Mouse (Mus musculus) midbrain, embryonic 10.5 days (tissue): ENCODE data around the gene Tulp1. TPM values are rescaled to one million over a fixed set of nuclear protein-coding genes. Genes with fewer than 3 reads are reported as not detected.
A peak's percentile ranks its signal among the peaks of the same experiment; 100 is the strongest.
"Not testable (repeated sequence)": the region's sequence is repeated elsewhere in the genome, so short reads cannot be mapped to it uniquely, and the experiment has no call there.

Experiments
- DNase-seq: peaks from one replicate; pipeline ENCODE4 v3.0.0-alpha.2; 2017; ENCODE audit warnings: low spot score
- H3K27ac ChIP-seq: fragments of 300-500 bp; sonication (generic); replicated peaks from 2 replicates; pipeline ENCODE4 v1.5.1; 2016; ENCODE audit warnings: mild to moderate bottlenecking
- H3K27me3 ChIP-seq: fragments of 300-500 bp; sonication (generic); 2 replicates; pipeline ENCODE4 v1.6.1; 2016; ENCODE audit warnings: low read depth, mild to moderate bottlenecking; ENCODE audit not compliant: poor library complexity, severe bottlenecking
- H3K36me3 ChIP-seq: fragments of 300-500 bp; sonication (generic); 2 replicates; pipeline ENCODE4 v1.6.1; 2016; ENCODE audit warnings: mild to moderate bottlenecking, moderate library complexity
- H3K4me1 ChIP-seq: fragments of 300-500 bp; sonication (generic); 2 replicates; pipeline ENCODE4 v1.6.1; 2016
- H3K4me3 ChIP-seq: fragments of 300-500 bp; sonication (generic); 2 replicates; pipeline ENCODE4 v1.5.1; 2016; ENCODE audit warnings: mild to moderate bottlenecking, moderate library complexity
- H3K9me3 ChIP-seq: fragments of 300-500 bp; sonication (generic); replicated peaks from 2 replicates; pipeline ENCODE4 v1.6.1; 2016; ENCODE audit warnings: mild to moderate bottlenecking
- WGBS: fragments of 180-500 bp; shearing (Covaris S2); methylation state at CpG from one replicate; pipeline ENCODE4 v1.1.7; 2016; 5-methylcytosine and 5-hydroxymethylcytosine counted together
- polyA plus RNA-seq: library from polyadenylated mRNA; unstranded; fragments of >200 nt; fragmentation: Nextera tagmentation; extraction: Ambion mirVana; gene quantifications from 2 replicates; pipeline ENCODE4 v1.2.1, GENCODE M21; 2016

Gene Tulp1
- polyA plus RNA-seq, 1 experiment from 2014 or later = 2.8 TPM

DNA sequence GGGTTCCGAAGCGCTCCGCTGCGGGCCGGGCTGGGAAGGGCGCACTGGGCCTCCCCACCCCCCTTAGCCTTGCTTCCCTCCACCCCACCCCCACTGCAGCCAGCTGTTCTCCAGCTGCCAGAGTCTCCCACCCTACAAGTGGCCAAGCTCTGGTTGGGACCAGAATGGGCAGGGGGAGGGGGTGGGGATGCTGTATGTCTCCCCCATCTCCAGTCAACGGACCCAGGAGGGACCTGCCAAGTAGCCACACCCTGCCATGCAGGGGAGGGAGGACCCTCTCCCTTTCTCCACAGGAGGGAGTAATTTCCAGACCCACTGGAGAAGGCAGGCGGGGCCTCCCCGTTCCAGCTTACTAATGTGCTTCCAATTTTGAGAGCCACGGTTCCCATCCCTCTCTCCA lies 19.1 kb downstream of the Tulp1 start:
- H3K27me3 ChIP-seq = peaks cover 74% of the 10 kb centered on the region
- no peaks in the 10 kb centered on the region for H3K9me3 ChIP-seq
- WGBS = 10% methylated on average over 10 of the region's 10 CpGs
- H3K4me1 ChIP-seq = peaks cover 78% of the 10 kb centered on the region
- peaks cover 2% of the 10 kb centered on the region; the same call in 1 of the 2 replicates for H3K36me3 ChIP-seq
- peak overlapping the region; percentile 19; the same call in 1 of the 2 replicates for H3K4me3 ChIP-seq
- no peak for DNase-seq
- H3K27ac ChIP-seq = peak overlapping the region; percentile 56; the same call in 1 of the 2 replicates

DNA sequence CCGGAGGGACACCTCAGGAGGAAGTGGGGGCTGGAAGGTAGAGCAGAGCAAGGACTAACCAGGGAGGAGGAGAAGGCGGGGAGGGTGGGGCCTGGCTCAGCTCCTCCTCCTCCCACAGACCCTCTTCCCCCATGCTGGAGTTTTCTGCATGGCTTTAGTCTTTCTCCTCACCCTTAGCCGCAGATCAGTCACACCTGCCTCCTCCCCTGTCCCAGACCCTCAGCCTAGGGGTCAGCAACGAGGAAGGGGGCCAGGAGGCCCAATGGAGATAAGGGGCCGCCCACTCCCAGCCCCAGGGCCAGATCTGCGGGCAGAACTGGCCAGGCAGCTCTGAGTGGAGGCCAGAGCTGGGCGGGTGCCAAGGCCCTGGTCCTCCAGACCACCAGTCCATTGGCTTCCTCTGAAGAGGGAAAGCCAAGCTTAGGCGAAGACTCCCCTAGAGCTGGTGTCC lies 19.7 kb downstream of the Tulp1 start:
- Histone ChIP-seq H3K27ac (peak overlapping the region; percentile 56), H3K9me3 (no peaks in the 10 kb centered on the region), H3K27me3 (peaks cover 80% of the 10 kb centered on the region), H3K4me3 (peak overlapping the region; percentile 19; the same call in 1 of the 2 replicates), H3K4me1 (peaks cover 77% of the 10 kb centered on the region), H3K36me3 (peaks cover 8% of the 10 kb centered on the region)
- no peak for DNase-seq
- 6% methylated on average over 8 of the region's 8 CpGs for WGBS

- peaks cover 83% of the 10 kb centered on the region for H3K27me3 ChIP-seq
- peak overlapping the region; percentile 56 for H3K27ac ChIP-seq
- peaks cover 71% of the 10 kb centered on the region for H3K4me1 ChIP-seq
- no peaks in the 10 kb centered on the region for H3K9me3 ChIP-seq
- DNase-seq = no peak
- 45% methylated on average over 3 of the region's 3 CpGs for WGBS
- peaks cover 14% of the 10 kb centered on the region for H3K36me3 ChIP-seq
- H3K4me3 ChIP-seq = no peak overlapping the region
These were observed 20.4 kb downstream of the Tulp1 start for GRCm38 (mm10) chr17:28344670-28345069.

DNA sequence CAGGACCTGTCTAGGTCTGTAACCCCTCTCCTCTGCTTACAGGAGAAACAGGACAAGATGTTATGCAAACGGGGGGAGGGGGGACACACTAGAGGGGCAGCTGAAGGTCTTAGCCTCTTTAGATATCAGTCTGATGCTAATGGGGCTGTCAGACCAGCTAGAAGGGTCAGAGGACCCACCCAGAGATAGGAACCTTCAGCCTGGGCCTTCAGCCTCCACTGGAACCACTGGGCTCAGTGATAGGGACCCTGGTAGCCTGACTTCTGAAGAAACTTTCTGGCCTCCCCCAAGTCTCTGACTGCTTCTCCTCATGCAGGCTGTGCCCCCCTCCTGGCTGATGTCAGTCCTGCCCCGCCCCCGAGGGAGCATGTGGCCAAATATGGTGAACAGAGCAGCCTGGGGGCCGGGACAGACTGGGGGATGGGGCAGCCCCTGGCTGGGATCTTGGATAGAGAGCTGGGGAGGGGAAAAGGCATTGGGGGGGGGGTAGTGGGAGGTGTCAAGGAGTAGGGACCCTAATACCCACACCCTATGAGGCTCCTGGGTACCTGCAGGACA lies 20.9 kb downstream of the Tulp1 start:
- Histone ChIP-seq H3K27ac (no peak overlapping the region), H3K9me3 (no peaks in the 10 kb centered on the region), H3K36me3 (peaks cover 20% of the 10 kb centered on the region), H3K4me1 (peaks cover 66% of the 10 kb centered on the region), H3K27me3 (peaks cover 78% of the 10 kb centered on the region), H3K4me3 (no peak overlapping the region)
- WGBS = 37% methylated on average over 4 of the region's 4 CpGs
- no peak for DNase-seq

GRCm38 (mm10) chr17:28341091-28341490 lies 23.9 kb downstream of the Tulp1 start:
- H3K36me3 ChIP-seq = peaks cover 47% of the 10 kb centered on the region
- peak overlapping the region; percentile 50 for H3K4me3 ChIP-seq
- H3K4me1 ChIP-seq = peaks cover 40% of the 10 kb centered on the region
- 6% methylated on average over 26 of the region's 26 CpGs for WGBS
- peak; percentile 67 for DNase-seq
- peaks cover 51% of the 10 kb centered on the region for H3K27me3 ChIP-seq
- no peaks in the 10 kb centered on the region for H3K9me3 ChIP-seq
- peak overlapping the region; percentile 74 for H3K27ac ChIP-seq

DNA sequence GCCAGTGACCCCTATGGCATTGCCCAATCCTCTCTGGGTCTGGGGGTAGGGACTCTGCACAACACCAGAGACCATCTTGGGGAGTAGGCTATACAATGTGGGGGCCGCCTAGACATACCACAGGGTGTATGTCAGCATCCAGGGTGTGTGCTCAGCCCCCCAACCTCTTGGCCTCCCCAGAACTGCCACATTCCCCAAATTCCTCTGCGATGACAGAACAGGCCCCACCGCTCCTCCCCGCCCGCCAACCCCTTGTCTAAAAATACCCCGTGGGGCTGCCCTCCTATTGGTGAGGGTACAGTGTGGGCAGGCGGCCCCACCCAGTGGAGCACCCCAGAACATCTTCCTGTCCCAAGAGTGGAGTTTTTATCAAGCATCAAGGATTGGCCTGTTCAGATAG lies 24.4 kb downstream of the Tulp1 start:
- peaks cover 52% of the 10 kb centered on the region for H3K36me3 ChIP-seq
- H3K9me3 ChIP-seq = no peaks in the 10 kb centered on the region
- DNase-seq = no peak
- peaks cover 35% of the 10 kb centered on the region for H3K4me1 ChIP-seq
- peak overlapping the region; percentile 50 for H3K4me3 ChIP-seq
- peak overlapping the region; percentile 74; the same call in 1 of the 2 replicates for H3K27ac ChIP-seq
- peaks cover 46% of the 10 kb centered on the region for H3K27me3 ChIP-seq
- 81% methylated on average over 7 of the region's 7 CpGs for WGBS

DNA sequence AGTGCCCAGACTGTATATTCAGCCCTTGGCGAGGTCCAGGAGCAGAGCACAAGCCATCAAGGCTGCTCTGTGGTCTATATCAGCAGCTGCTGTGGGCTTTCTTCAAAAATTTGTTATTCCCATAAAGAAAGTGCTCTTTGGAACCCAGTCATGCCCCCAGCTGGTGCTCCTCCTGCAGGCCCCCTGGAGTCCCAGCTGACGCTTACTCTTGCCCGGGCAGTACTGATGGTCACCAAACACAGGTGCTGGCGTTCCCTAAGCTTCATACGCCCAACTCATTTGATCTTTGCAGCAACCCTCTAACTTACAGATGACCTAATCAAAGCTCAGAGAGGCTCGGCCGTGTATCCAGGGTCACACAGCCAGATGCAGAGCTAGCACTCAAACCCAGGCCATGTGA lies 27.5 kb downstream of the Tulp1 start:
- Histone ChIP-seq H3K9me3 (no peaks in the 10 kb centered on the region), H3K36me3 (peaks cover 81% of the 10 kb centered on the region), H3K27me3 (peaks cover 29% of the 10 kb centered on the region), H3K4me1 (peaks cover 34% of the 10 kb centered on the region), H3K27ac (no peak overlapping the region), H3K4me3 (no peak overlapping the region)
- 93% methylated on average over 7 of the region's 7 CpGs for WGBS
- no peak for DNase-seq

- DNase-seq = no peak
- Histone ChIP-seq H3K36me3 (peaks cover 95% of the 10 kb centered on the region), H3K4me1 (peaks cover 34% of the 10 kb centered on the region), H3K27ac (no peak overlapping the region), H3K4me3 (no peak overlapping the region), H3K9me3 (no peaks in the 10 kb centered on the region), H3K27me3 (peaks cover 6% of the 10 kb centered on the region; the same call in 1 of the 2 replicates)
- 78% methylated on average over 10 of the region's 10 CpGs for WGBS
These were observed 29.8 kb downstream of the Tulp1 start for GRCm38 (mm10) chr17:28335267-28335666.

GRCm38 (mm10) chr17:28332915-28333546 lies 32.0 kb downstream of the Tulp1 start:
- Histone ChIP-seq H3K27ac (no peak overlapping the region), H3K4me1 (peaks cover 50% of the 10 kb centered on the region), H3K9me3 (no peaks in the 10 kb centered on the region), H3K27me3 (peaks cover 4% of the 10 kb centered on the region; the same call in 1 of the 2 replicates), H3K36me3 (peaks cover 89% of the 10 kb centered on the region), H3K4me3 (peak overlapping the region; percentile 2; the same call in 1 of the 2 replicates)
- DNase-seq = no peak
- WGBS = 68% methylated on average over 31 of the region's 31 CpGs

- H3K27me3 ChIP-seq = peaks cover 4% of the 10 kb centered on the region; the same call in 1 of the 2 replicates
- no peak overlapping the region; the same call in 1 of the 2 replicates for H3K4me3 ChIP-seq
- H3K4me1 ChIP-seq = peaks cover 58% of the 10 kb centered on the region
- 46% methylated on average over 13 of the region's 13 CpGs for WGBS
- peaks cover 82% of the 10 kb centered on the region for H3K36me3 ChIP-seq
- H3K27ac ChIP-seq = no peak overlapping the region
- no peaks in the 10 kb centered on the region for H3K9me3 ChIP-seq
- DNase-seq = peak; percentile 37
These were observed 32.7 kb downstream of the Tulp1 start for GRCm38 (mm10) chr17:28332113-28332914.

- Histone ChIP-seq H3K4me3 (peak overlapping the region; percentile 23; the same call in 1 of the 2 replicates), H3K9me3 (no peaks in the 10 kb centered on the region), H3K4me1 (peaks cover 63% of the 10 kb centered on the region), H3K27ac (no peak overlapping the region), H3K27me3 (peaks cover 4% of the 10 kb centered on the region; the same call in 1 of the 2 replicates), H3K36me3 (peaks cover 81% of the 10 kb centered on the region)
- 46% methylated on average over 5 of the region's 7 CpGs for WGBS
- DNase-seq = no peak
These were observed 33.5 kb downstream of the Tulp1 start for GRCm38 (mm10) chr17:28331241-28332112.

DNA sequence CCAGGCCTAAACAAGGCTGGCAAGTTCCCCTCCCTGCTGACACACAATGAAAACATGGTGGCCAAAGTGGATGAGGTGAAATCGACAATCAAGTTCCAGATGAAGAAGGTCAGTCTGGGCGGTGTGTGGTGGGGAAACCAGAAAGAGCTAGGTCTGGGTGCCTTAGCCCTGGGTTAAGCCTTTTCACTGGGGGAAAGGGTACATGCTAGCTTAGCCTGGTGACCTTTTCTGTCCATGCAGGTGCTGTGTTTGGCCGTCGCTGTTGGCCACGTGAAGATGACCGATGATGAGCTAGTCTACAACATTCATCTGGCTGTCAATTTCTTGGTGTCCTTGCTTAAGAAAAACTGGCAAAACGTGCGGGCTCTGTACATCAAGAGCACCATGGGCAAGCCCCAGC lies 34.4 kb downstream of the Tulp1 start:
- not testable (repeated sequence) for H3K27ac ChIP-seq, H3K4me3 ChIP-seq, DNase-seq, H3K27me3 ChIP-seq, H3K9me3 ChIP-seq
- Histone ChIP-seq H3K4me1 (peaks cover 63% of the 10 kb centered on the region), H3K36me3 (peaks cover 81% of the 10 kb centered on the region)
- 75% methylated on average over 8 of the region's 8 CpGs for WGBS
